Mouse (Mus musculus): Measurements from ENCODE around the gene 1810065E05Rik. TPM values are rescaled to one million over a fixed set of nuclear protein-coding genes. Genes with fewer than 3 reads are reported as not detected.

Gene 1810065E05Rik
- total RNA-seq (2015), result not detected in 2 replicates
- total RNA-seq (2017), result not detected in 2 replicates

DNA sequence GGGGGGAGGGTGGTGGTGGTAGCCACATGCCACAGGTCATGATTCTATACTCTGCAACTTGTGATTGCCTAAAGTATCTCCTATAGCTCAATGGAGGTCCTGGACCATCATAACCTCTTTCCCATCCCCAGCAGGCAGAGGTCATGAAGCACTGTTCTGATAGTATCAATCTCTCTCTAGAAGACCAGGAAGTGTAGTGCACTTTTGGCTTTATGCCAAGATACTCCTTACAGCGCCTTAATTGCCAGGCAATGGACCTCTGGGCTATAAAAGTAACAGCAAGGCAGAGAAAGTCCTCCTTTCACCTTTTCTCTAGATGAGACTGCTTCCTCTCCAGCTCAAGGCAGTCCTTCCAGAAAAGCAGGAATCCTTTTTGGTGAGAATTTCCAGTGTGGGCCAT lies at the start of gene 1810065E05Rik:
Gene 1810065E05Rik (plus strand): TSS at position 297 of the 400 bp plus-strand sequence.
- no peak for ATAC-seq (ENCODE audit: poor library complexity, severe bottlenecking)

DNA sequence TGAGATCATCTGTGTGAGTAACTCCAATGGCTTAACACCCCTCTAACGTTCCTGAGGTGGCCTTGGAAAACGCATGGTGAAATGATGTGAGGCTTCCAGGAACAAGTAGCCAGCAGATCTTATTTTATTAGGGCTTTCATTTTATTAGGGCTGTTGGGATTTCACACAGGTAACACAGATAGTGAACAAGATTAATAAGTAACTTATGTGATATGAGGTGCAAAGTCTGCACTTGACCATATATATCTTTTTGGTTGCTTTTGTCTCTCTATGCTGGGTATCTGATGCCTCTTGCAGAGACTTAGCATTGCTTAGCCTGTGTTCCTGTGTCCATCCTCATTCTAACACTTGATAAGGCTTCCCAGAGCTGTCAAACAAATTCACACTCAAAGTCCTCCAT lies 43.6 kb upstream of the 1810065E05Rik start:
- ATAC-seq (ENCODE audit: poor library complexity, severe bottlenecking), result no peak

DNA sequence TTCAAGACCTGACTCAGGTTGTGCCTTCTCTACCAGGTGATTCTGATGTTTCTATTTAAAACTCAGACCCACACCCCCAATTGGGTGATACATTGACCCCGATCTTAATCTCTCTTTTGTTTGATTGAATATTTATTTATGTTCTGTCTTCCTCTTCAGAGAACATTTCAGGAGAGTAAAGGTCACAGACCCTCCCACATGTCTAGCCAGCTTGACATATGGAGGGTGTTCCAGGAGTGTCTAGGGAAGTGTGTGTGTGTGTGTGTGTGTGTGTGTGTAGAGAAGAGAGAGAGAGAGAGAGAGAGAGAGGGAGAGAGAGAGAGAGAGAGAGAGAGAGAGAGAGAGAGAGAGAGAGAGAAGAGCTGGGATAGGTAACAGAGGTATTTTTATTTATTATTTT lies 43.2 kb upstream of the 1810065E05Rik start:
- no peak for ATAC-seq (ENCODE audit: poor library complexity, severe bottlenecking)

DNA sequence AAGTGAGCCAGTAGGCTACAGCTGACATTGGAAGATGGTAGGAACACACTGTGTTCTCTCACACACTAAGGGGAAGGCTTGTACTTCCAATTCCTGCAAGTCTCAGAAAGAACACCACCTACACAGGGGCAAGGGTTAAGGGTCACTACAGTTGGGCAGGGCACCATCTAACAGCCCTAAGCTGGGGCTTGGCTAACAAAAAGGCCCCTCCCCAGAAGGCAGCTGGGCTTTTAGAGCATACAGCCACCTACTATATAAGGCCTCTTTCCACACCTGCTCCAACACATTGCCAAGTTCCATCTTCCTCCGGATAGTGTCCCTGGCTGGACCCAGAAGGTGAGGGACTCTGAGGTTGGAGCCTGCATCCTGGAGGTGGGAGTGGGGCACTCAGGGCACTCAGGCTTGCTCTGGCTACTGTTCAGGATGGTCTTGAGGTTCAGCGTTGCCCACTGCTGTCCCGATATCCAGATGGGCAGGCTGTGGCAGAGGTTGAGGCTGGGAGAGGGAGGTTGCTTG lies 42.1 kb upstream of the 1810065E05Rik start, which contains the start of gene Lypd8:
Gene Lypd8 (plus strand): TSS at position 281 of the 516 bp plus-strand sequence.
- ATAC-seq (ENCODE audit: poor library complexity, severe bottlenecking), result no peak

DNA sequence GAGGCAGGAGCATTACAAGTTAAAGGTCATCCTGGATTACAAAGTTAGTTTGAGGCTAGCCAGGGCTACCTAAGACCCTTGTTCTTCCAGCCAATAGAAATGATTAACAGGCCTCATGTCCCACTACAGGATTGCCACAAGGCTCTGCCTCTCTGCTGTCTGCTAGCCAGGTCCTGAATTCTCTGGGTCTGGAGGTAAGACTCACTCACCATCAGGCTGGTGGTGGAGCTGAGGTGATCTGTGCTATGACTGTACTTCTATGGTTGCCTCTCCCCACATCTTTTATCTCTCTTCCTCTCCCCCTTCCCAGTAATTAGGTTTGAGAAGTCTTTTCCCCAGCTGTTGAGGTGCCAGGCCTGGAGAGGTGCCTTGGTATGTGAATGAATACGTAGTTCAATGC lies 41.4 kb upstream of the 1810065E05Rik start:
- no peak for ATAC-seq (ENCODE audit: poor library complexity, severe bottlenecking)

DNA sequence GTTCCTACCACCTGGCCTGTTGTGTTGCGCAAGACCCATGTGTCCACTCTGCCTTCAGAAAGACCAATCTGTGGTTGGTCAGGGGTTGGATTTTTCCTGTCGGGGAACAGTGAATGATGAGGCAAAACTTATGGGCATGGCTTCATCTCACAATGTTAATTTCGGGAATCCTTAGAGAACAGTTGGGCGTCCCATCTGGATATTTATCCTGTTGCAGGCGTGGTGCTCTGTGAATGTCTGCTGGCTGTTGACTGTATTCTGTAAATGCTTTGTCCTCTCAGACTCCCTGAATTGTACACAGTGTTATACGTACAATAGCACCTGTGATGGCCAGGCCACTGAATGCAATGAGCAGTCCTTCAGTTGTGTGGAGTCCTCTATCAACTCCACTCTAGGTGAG lies 38.4 kb upstream of the 1810065E05Rik start:
- ATAC-seq (ENCODE audit: poor library complexity, severe bottlenecking), result no peak

DNA sequence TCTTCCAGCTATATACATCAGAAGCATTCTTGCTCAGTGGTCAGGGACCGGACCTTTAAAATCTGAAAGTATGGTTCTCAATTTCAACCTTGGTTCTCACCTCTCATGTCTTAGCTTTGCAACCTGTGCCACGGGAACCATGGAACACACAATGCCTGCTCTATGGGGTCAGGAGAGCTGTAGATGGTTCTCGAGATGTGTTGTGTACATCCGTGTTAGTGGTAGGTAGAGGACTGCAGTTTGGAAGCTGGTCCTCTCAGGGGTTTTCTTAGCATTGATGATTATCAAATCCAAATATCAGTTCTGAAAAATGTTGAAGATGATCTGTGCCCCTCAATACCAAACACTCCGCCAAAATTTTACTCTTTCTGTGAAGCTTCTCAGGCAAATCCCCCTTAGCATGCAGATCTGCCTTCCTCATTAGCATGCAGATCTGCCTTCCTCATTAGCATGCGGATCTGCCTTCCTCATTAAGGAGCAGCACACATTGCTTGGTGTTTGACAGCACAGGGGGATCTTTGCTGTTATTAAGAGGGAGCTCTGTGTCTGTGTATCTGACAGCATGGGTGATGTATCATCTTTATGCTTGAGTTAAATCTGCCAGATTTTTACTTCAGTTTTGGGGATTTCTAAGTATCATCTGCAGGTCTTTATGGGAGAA lies 20.8 kb upstream of the 1810065E05Rik start:
- ATAC-seq (ENCODE audit: poor library complexity, severe bottlenecking), result no peak

DNA sequence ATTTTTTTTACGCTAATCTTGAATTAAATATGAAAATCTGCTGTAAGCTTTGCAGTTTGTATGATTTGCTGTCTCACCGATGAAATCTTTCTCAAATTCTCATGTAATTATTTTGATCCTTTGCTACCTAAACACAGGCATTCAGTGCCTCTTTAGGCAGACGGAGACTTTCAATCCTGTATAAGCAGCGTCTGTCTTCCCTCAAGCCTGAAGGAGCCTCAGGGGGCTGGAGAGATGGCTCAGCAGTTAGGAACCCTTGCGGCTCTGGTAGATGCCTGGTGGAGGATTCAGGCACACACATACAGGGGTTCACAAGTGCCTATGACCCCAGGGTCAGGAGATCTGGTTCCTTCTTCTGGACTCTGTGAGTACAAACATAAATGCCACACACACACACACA lies 20.3 kb upstream of the 1810065E05Rik start:
- ATAC-seq (ENCODE audit: poor library complexity, severe bottlenecking), result no peak

DNA sequence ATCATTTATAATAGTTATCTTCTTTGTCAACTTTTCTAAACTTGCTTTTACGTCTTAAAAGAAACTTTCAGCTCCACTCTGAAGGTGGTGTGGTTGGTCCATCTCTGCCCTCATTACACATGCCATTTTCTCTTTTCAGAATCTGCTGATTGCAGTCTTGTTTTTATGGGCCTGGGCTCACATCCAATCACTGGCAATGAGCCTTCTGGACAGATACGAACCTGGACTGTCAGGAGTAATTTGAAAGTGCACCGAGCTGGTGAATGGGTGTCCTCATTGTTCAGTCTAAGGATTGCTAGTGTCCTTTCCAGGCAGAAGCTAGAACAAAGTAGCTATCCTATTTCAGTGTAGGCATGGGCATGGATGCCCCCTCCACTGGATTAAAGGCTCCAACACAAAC lies 12.8 kb upstream of the 1810065E05Rik start:
- ATAC-seq (ENCODE audit: poor library complexity, severe bottlenecking), result no peak

DNA sequence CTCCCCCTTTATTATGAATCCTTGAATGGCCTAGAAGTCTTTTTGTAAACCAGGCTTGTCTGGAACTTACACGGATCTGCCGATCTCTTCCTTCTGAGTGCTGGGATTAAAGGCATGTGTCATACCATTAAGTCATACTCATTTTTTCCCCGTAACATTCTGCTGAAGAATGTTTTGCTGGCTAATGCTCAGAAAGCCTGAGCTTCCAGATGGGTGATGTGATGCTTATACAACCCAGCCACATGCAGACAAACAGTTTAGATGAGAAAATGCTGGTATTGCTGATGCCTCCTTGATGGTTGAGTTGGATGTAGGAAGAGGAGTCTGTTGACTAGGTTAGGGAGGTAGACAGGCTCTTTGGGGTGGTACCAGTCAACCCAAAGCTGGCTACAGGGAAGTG lies 2.6 kb upstream of the 1810065E05Rik start:
- no peak for ATAC-seq (ENCODE audit: poor library complexity, severe bottlenecking)

DNA sequence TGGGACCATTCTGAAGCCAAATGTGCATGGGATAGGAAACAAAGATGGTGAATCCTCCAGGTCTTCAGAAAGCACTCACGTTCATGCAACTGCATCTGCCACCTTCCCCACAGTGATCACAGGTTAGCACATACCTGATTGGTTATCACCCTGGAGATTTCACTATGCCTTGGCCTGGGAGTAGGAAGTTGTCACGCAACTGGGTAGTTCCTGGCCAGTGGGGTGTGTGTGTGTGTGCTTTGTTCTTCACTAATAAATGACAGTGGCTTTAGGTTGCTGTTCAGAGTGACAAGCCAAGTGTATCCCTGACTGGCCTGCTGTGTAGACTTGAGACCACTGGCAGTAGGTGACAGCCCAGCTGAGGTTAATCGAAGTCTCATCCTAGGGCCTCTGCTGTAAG lies 11.3 kb downstream of the 1810065E05Rik start, which contains the start of gene Gm12253:
Gene Gm12253 (plus strand): TSS at position 301 of the 400 bp plus-strand sequence.
- no peak for ATAC-seq (ENCODE audit: poor library complexity, severe bottlenecking)

DNA sequence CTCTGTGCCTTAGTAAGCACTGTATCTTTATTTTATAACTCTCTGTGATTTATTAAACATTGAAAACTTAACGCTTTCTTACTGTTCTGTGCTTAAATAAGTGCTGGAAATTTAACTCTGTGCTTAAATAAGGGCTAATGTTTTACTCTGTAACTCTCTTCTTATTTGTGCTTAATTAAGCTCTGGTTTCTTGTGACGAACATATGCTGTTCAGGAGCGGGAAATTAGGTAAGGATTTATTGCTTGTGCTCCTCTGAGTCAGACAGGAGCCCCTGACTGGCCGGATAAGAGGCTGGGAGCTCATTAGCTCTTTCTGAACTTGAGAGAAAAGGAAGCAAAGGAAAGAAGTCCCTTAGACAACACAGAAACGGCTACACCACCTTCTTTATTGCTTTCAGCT lies 17.0 kb downstream of the 1810065E05Rik start:
- no peak for ATAC-seq (ENCODE audit: poor library complexity, severe bottlenecking)

DNA sequence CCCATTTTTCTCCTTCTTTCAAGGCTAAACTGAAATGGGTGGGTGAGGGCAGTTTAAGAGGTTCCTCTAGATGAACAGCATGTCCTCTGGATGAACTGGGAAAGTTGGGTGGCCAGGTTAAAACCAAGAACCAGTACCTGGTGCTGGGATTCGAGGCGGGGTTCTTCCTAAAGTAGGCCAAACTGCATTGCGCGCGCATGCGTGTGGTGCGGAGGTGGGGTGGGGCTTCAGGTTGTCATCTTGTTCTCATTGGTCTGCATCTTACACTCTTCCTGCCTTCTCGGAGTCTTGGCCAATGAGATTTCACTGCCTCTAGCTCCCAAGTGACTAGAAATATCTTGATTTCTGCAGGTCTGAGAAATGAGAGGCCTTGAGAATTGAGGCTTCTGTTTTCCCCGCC lies 31.8 kb downstream of the 1810065E05Rik start, which contains the start of gene Lypd9:
Gene Lypd9 (minus strand): TSS at position 165 of the 400 bp plus-strand sequence.
- no peak for ATAC-seq (ENCODE audit: poor library complexity, severe bottlenecking)

DNA sequence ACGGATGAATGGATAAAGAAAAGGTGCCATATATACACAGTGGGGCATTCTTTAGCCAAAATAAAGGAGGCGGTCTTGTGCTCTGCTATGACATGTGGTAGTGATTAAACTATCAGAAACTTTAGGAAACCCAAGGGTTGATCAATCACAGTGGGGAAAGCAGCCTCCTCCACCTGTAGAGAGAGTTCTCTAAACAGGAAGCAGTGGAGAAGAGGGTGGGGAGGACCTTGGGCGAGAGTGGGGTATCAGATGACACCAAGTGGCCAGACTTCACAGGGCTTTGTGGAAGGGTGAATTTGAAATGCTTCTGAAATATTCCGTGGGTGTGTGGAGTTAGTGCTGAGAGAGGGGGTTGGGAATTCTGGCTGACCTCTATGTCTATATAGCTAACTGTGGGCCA lies 32.7 kb downstream of the 1810065E05Rik start:
- no peak for ATAC-seq (ENCODE audit: poor library complexity, severe bottlenecking)

DNA sequence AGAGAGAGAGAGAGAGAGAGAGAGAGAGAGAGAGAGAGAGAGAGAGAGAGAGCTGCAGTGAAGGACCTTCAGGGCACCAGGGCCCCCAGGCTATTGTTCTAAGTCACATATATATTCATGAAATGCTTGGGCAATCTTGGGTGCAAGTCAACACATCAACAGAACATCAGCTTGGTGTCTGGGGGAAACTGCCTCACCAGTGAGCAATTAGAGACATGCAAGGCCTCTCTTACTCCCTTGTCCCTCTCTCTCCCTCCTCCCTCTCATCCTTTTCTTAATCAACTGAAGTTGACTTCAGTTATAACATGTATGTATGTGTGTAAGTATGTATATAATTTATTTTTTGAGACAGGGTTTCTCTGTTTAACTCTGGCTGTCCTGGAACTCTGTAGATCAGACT lies 41.3 kb downstream of the 1810065E05Rik start, which contains the start of gene Olfr30:
Gene Olfr30 (minus strand): TSS at position 101 of the 400 bp plus-strand sequence.
- ATAC-seq (ENCODE audit: poor library complexity, severe bottlenecking), result no peak

Other genes starting within 250 kb of the 1810065E05Rik start
- gene Mrpl22, start 249.4 kb upstream of the 1810065E05Rik start, total RNA-seq (2015), result 45.0 and 47.8 TPM in 2 replicates
- gene Mrpl22, start 249.4 kb upstream of the 1810065E05Rik start, total RNA-seq (2017), result 29.6 and 31.8 TPM in 2 replicates
- gene Igtp, start 221.6 kb upstream of the 1810065E05Rik start, total RNA-seq (2015), result 21.0 and 23.8 TPM in 2 replicates
- 14.0 and 16.0 TPM in 2 replicates for gene Igtp, start 221.6 kb upstream of the 1810065E05Rik start, total RNA-seq (2017)
- gene Irgm2, start 221.5 kb upstream of the 1810065E05Rik start, total RNA-seq (2015), result 19.7 and 23.3 TPM in 2 replicates
- 18.2 and 18.7 TPM in 2 replicates for gene Irgm2, start 221.5 kb upstream of the 1810065E05Rik start, total RNA-seq (2017)
- 12.5 and 18.7 TPM in 2 replicates for gene 4930438A08Rik, start 146.3 kb upstream of the 1810065E05Rik start, total RNA-seq (2015)
- 23.6 and 30.1 TPM in 2 replicates for gene 4930438A08Rik, start 146.3 kb upstream of the 1810065E05Rik start, total RNA-seq (2017)
- gene Zfp692, start 114.0 kb upstream of the 1810065E05Rik start, total RNA-seq (2015), result 5.6 and 9.7 TPM in 2 replicates
- 8.6 and 9.2 TPM in 2 replicates for gene Zfp692, start 114.0 kb upstream of the 1810065E05Rik start, total RNA-seq (2017)
- gene Zfp672, start 90.8 kb upstream of the 1810065E05Rik start, total RNA-seq (2015), result 26.9 and 28.8 TPM in 2 replicates
- 14.7 and 19.2 TPM in 2 replicates for gene Zfp672, start 90.8 kb upstream of the 1810065E05Rik start, total RNA-seq (2017)
- gene Sh3bp5l, start 90.4 kb upstream of the 1810065E05Rik start, total RNA-seq (2015), result 3.8 and 4.1 TPM in 2 replicates
- 13.6 and 20.5 TPM in 2 replicates for gene Sh3bp5l, start 90.4 kb upstream of the 1810065E05Rik start, total RNA-seq (2017)
- not detected in 2 replicates for gene Lypd8, start 42.1 kb upstream of the 1810065E05Rik start, total RNA-seq (2015)
- not detected in 2 replicates for gene Lypd8, start 42.1 kb upstream of the 1810065E05Rik start, total RNA-seq (2017)
- not detected in 2 replicates for gene Gm12253, start 11.4 kb downstream of the 1810065E05Rik start, total RNA-seq (2015)
- not detected in 2 replicates for gene Gm12253, start 11.4 kb downstream of the 1810065E05Rik start, total RNA-seq (2017)
- gene Lypd9, start 31.8 kb downstream of the 1810065E05Rik start, total RNA-seq (2015), result not detected in 2 replicates
- not detected in 2 replicates for gene Lypd9, start 31.8 kb downstream of the 1810065E05Rik start, total RNA-seq (2017)
- not detected in 2 replicates for gene Olfr30, start 41.2 kb downstream of the 1810065E05Rik start, total RNA-seq (2015)
- not detected in 2 replicates for gene Olfr30, start 41.2 kb downstream of the 1810065E05Rik start, total RNA-seq (2017)
- not detected in 2 replicates for gene Olfr332, start 71.4 kb downstream of the 1810065E05Rik start, total RNA-seq (2015)
- not detected in 2 replicates for gene Olfr332, start 71.4 kb downstream of the 1810065E05Rik start, total RNA-seq (2017)
- not detected in 2 replicates for gene Olfr331, start 81.5 kb downstream of the 1810065E05Rik start, total RNA-seq (2015)
- gene Olfr331, start 81.5 kb downstream of the 1810065E05Rik start, total RNA-seq (2017), result not detected in 2 replicates
- gene Olfr330, start 113.7 kb downstream of the 1810065E05Rik start, total RNA-seq (2015), result not detected in 2 replicates
- not detected in 2 replicates for gene Olfr330, start 113.7 kb downstream of the 1810065E05Rik start, total RNA-seq (2017)
- not detected in 2 replicates for gene Olfr329-ps, start 125.3 kb downstream of the 1810065E05Rik start, total RNA-seq (2015)
- not detected in 2 replicates for gene Olfr329-ps, start 125.3 kb downstream of the 1810065E05Rik start, total RNA-seq (2017)
- gene Olfr328, start 134.5 kb downstream of the 1810065E05Rik start, total RNA-seq (2015), result not detected in 2 replicates
- 0.07 TPM in 1 of 2 replicates, not detected in the other for gene Olfr328, start 134.5 kb downstream of the 1810065E05Rik start, total RNA-seq (2017)
- gene Olfr224, start 149.4 kb downstream of the 1810065E05Rik start, total RNA-seq (2015), result not detected in 2 replicates
- gene Olfr224, start 149.4 kb downstream of the 1810065E05Rik start, total RNA-seq (2017), result not detected in 2 replicates
- gene Olfr325, start 156.6 kb downstream of the 1810065E05Rik start, total RNA-seq (2015), result not detected in 2 replicates
- gene Olfr325, start 156.6 kb downstream of the 1810065E05Rik start, total RNA-seq (2017), result not detected in 2 replicates
- not detected in 2 replicates for gene Olfr324, start 174.0 kb downstream of the 1810065E05Rik start, total RNA-seq (2015)
- not detected in 2 replicates for gene Olfr324, start 174.0 kb downstream of the 1810065E05Rik start, total RNA-seq (2017)
- gene 2210407C18Rik, start 195.0 kb downstream of the 1810065E05Rik start, total RNA-seq (2015), result not detected in 2 replicates
- not detected in 2 replicates for gene 2210407C18Rik, start 195.0 kb downstream of the 1810065E05Rik start, total RNA-seq (2017)
- gene Olfr323, start 209.4 kb downstream of the 1810065E05Rik start, total RNA-seq (2015), result not detected in 2 replicates
- not detected in 2 replicates for gene Olfr323, start 209.4 kb downstream of the 1810065E05Rik start, total RNA-seq (2017)
- gene Trim58, start 219.4 kb downstream of the 1810065E05Rik start, total RNA-seq (2015), result 0.11 and 0.27 TPM in 2 replicates
- 0.04 TPM in 1 of 2 replicates, not detected in the other for gene Trim58, start 219.4 kb downstream of the 1810065E05Rik start, total RNA-seq (2017)
- not detected in 2 replicates for gene Olfr322, start 237.7 kb downstream of the 1810065E05Rik start, total RNA-seq (2015)
- not detected in 2 replicates for gene Olfr322, start 237.7 kb downstream of the 1810065E05Rik start, total RNA-seq (2017)

Data from megakaryocyte, adult 5-6 weeks (primary cell).